ENCODE assay signal across 10 mouse cellular contexts in genomic region chr5:63936740-63937139, GRCm38 (mm10). TPM values are rescaled to one million over a fixed set of nuclear protein-coding genes. Genes with fewer than 3 reads are reported as not detected.
A peak's percentile ranks its signal among the peaks of the same experiment; 100 is the strongest.
DNase-seq lines count a peak whose midpoint lies in the region; ATAC-seq and TF ChIP-seq lines count a peak whose summit lies in the region.
"Had no signal": no experiment of that assay in that cellular context is flagged by ENCODE, and none has a peak within 500 bp of the region (broad histone marks: within the 10 kb centered on the region; RNA-seq: fewer than 3 reads in every experiment).

No protein-coding gene starts in this region.

- H3K27ac ChIP-seq in hindbrain, embryonic 13.5 days, result no peak overlapping the region
- H3K27ac ChIP-seq in hindbrain, embryonic 12.5 days, result no peak overlapping the region
- no peak overlapping the region for H3K27ac ChIP-seq in liver, embryonic 14.5 days
- H3K27ac ChIP-seq: embryonic facial prominence, embryonic 12.5 days; neural tube, embryonic 13.5 days had no signal

- H3K36me3 ChIP-seq in hindbrain, embryonic 13.5 days, result no peaks in the 10 kb centered on the region
- no peaks in the 10 kb centered on the region; the same call in 1 of the 2 replicates for H3K36me3 ChIP-seq in hindbrain, embryonic 12.5 days
- no peaks in the 10 kb centered on the region for H3K36me3 ChIP-seq in liver, embryonic 14.5 days (replicated peaks; ENCODE audit: control insufficient read depth, insufficient read depth, low read depth)
- H3K36me3 ChIP-seq: neural tube, embryonic 13.5 days had no signal

- TF ChIP-seq EP300 in liver, embryonic 14.5 days (IDR thresholded peaks at IDR 0.05; ENCODE audit: low read depth), result no peak

- WGBS in hindbrain, embryonic 13.5 days, result 72% methylated on average over 6 of the region's 6 CpGs
- 56% methylated on average over 6 of the region's 6 CpGs for WGBS in hindbrain, embryonic 12.5 days
- 50% methylated on average over 6 of the region's 6 CpGs for WGBS in liver, embryonic 14.5 days (ENCODE audit: insufficient replicate concordance)

- peaks cover 8% of the 10 kb centered on the region; the same call in 1 of the 2 replicates for H3K4me1 ChIP-seq in hindbrain, embryonic 13.5 days (replicated peaks)
- peaks cover 5% of the 10 kb centered on the region for H3K4me1 ChIP-seq in hindbrain, embryonic 12.5 days
- peaks cover 0 to 14% of the 10 kb centered on the region in 2 experiments; a peak in 2 of 4 replicates for H3K4me1 ChIP-seq in liver, embryonic 14.5 days (replicated peaks; ENCODE audit: control insufficient read depth in 2 of 2, insufficient read depth in 2 of 2, low read length in 1 of 2)

- DNase-seq in fibroblast of lung, adult 2 months (ENCODE audit: low read depth), result peak; percentile 41
- DNase-seq in liver, embryonic 14.5 days (ENCODE audit: low read depth in 3 of 3, low spot score in 3 of 3), result peak; percentile 24 to 42 (median 41)
- peak; percentile 81 for DNase-seq in urinary bladder, postnatal 14 days (ENCODE audit: low spot score)
- DNase-seq in left cerebral cortex, adult 18-20 months (ENCODE audit: low spot score in 2 of 2), result no peak
- DNase-seq in layer of hippocampus, postnatal 36 days, result no peak
- DNase-seq in heart, adult 11 months, result no peak

- H3K27me3 ChIP-seq in hindbrain, embryonic 13.5 days, result no peaks in the 10 kb centered on the region
- H3K27me3 ChIP-seq in hindbrain, embryonic 12.5 days, result no peaks in the 10 kb centered on the region
- H3K27me3 ChIP-seq in liver, embryonic 14.5 days (ENCODE audit: control insufficient read depth, insufficient read depth, low read length), result no peaks in the 10 kb centered on the region
- H3K27me3 ChIP-seq: embryonic facial prominence, embryonic 12.5 days; neural tube, embryonic 13.5 days had no signal

- no peak for TF ChIP-seq CTCF in liver, embryonic 14.5 days (IDR thresholded peaks at IDR 0.05; ENCODE audit: low read depth)

- no peak overlapping the region for H3K4me3 ChIP-seq in hindbrain, embryonic 13.5 days
- no peak overlapping the region for H3K4me3 ChIP-seq in hindbrain, embryonic 12.5 days
- H3K4me3 ChIP-seq in liver, embryonic 14.5 days (ENCODE audit: insufficient read depth in 1 of 2, low read depth in 2 of 2, low read length in 2 of 2), result no peak overlapping the region
- H3K4me3 ChIP-seq: embryonic facial prominence, embryonic 12.5 days; neural tube, embryonic 13.5 days had no signal

- no peak overlapping the region for H3K9ac ChIP-seq in hindbrain, embryonic 13.5 days
- H3K9ac ChIP-seq in hindbrain, embryonic 12.5 days, result no peak overlapping the region
- H3K9ac ChIP-seq in liver, embryonic 14.5 days (replicated peaks), result no peak overlapping the region
- H3K9ac ChIP-seq: embryonic facial prominence, embryonic 12.5 days; neural tube, embryonic 13.5 days had no signal

- no peaks in the 10 kb centered on the region for H3K9me3 ChIP-seq in hindbrain, embryonic 13.5 days
- H3K9me3 ChIP-seq in hindbrain, embryonic 12.5 days (replicated peaks), result no peaks in the 10 kb centered on the region
- no peaks in the 10 kb centered on the region for H3K9me3 ChIP-seq in liver, embryonic 14.5 days (ENCODE audit: control insufficient read depth, low read length)
- H3K9me3 ChIP-seq: embryonic facial prominence, embryonic 12.5 days; neural tube, embryonic 13.5 days had no signal

- H3K4me2 ChIP-seq in hindbrain, embryonic 13.5 days, result no peak overlapping the region
- no peak overlapping the region for H3K4me2 ChIP-seq in hindbrain, embryonic 12.5 days (replicated peaks)
- no peak overlapping the region for H3K4me2 ChIP-seq in liver, embryonic 14.5 days (ENCODE audit: low read depth)
- H3K4me2 ChIP-seq: embryonic facial prominence, embryonic 12.5 days; neural tube, embryonic 13.5 days had no signal

- ATAC-seq in hindbrain, embryonic 13.5 days (ENCODE audit: low FRiP score), result peak; percentile 17; the same call in 1 of the 2 replicates
- ATAC-seq in hindbrain, embryonic 12.5 days (ENCODE audit: low FRiP score), result no peak
- ATAC-seq in liver, embryonic 14.5 days (ENCODE audit: insufficient read depth), result peak; percentile 86

RNA-seq across cellular contexts. Expression of gene Rell1, which starts 32.0 kb away (rescaled TPM):
- 9.0 and 10.2 TPM in 2 replicates for polyA plus RNA-seq in hindbrain, embryonic 13.5 days (2015; fragmentation: Nextera tagmentation; extraction: Ambion mirVana)
- polyA plus RNA-seq in hindbrain, embryonic 12.5 days (2016; fragmentation: Nextera tagmentation; extraction: Ambion mirVana), result 15.5 and 15.6 TPM in 2 replicates
- 2.6 and 4.3 TPM in 2 replicates for polyA plus RNA-seq in liver, embryonic 14.5 days (2012; rRNA removed)
- polyA plus RNA-seq in liver, embryonic 14.5 days (2014; fragmentation: Nextera tagmentation; extraction: Ambion mirVana), result 4.4 and 4.8 TPM in 2 replicates
- total RNA-seq in left cerebral cortex, adult 18-20 months (2021), result 10 to 100 TPM; 12.5 to 13.0 TPM
- total RNA-seq in layer of hippocampus, postnatal 36 days (2021), result 10 to 100 TPM; 10.8 to 11.2 TPM

Comparison
In these comparisons a context has a peak if more than half of its experiments do, and no peak if none do; other contexts are left out.
1. DNase-seq: peak in fibroblast of lung, adult 2 months (single experiment), liver, embryonic 14.5 days (3 of 3) and urinary bladder, postnatal 14 days (single experiment); none in left cerebral cortex, adult 18-20 months (0 of 2), layer of hippocampus, postnatal 36 days (0 of 2) and heart, adult 11 months (single experiment).